Mouse (Mus musculus) midbrain, embryonic 11.5 days (tissue): ENCODE results near the gene Arhgap15. TPM values are rescaled to one million over a fixed set of nuclear protein-coding genes. Genes with fewer than 3 reads are reported as not detected.

ENCODE experiments used
- ATAC-seq: fragments of 200-750 bp; cut with Nextera tagmentation; 2 replicates; pipeline ENCODE4 v1.8.0; 2017; ENCODE audit warnings: moderate TSS enrichment, moderate library complexity; ENCODE audit not compliant: low FRiP score
- DNase-seq: peaks from one replicate; pipeline ENCODE4 v3.0.0; 2015; ENCODE audit warnings: low spot score; ENCODE audit errors: missing footprints
- H3K27ac ChIP-seq: fragments of 300-500 bp; sonication (generic); 2 replicates; pipeline ENCODE4 v1.5.1; 2014; ENCODE audit warnings: low read depth, low read length
- H3K27me3 ChIP-seq: fragments of 300-500 bp; sonication (generic); 2 replicates; pipeline ENCODE4 v1.6.1; 2014; ENCODE audit warnings: mild to moderate bottlenecking, low read length, moderate library complexity, mixed read lengths; ENCODE audit not compliant: control insufficient read depth, insufficient read depth
- H3K36me3 ChIP-seq: fragments of 300-500 bp; sonication (generic); 2 replicates; pipeline ENCODE4 v1.6.1; 2014; ENCODE audit warnings: mild to moderate bottlenecking, low read length, moderate library complexity, mixed read lengths; ENCODE audit not compliant: control insufficient read depth, insufficient read depth
- H3K4me1 ChIP-seq: fragments of 300-500 bp; sonication (generic); 2 replicates; pipeline ENCODE4 v1.6.1; 2014; ENCODE audit warnings: low read length; ENCODE audit not compliant: control insufficient read depth, insufficient read depth
- H3K4me2 ChIP-seq: fragments of 300-500 bp; sonication (generic); 2 replicates; pipeline ENCODE4 v1.6.1; 2014; ENCODE audit warnings: mild to moderate bottlenecking, moderate library complexity
- H3K4me3 ChIP-seq: fragments of 300-500 bp; sonication (generic); 2 replicates; pipeline ENCODE4 v1.5.1; 2014; ENCODE audit warnings: low read depth, low read length
- H3K9ac ChIP-seq: fragments of 300-500 bp; sonication (generic); 2 replicates; pipeline ENCODE4 v1.6.1; 2014; ENCODE audit warnings: low read length
- H3K9me3 ChIP-seq: fragments of 300-500 bp; sonication (generic); 2 replicates; pipeline ENCODE4 v1.6.1; 2016; ENCODE audit warnings: low read length; ENCODE audit not compliant: control insufficient read depth
- WGBS: fragments of 180-500 bp; shearing (Covaris S2); extraction: QIAGEN DNeasy Blood & Tissue Kit; methylation state at CpG from one replicate; pipeline ENCODE4 v1.1.7; 2014; 5-methylcytosine and 5-hydroxymethylcytosine counted together
- polyA plus RNA-seq: library from polyadenylated mRNA; unstranded; fragments of >200 nt; fragmentation: Nextera tagmentation; extraction: Ambion mirVana; gene quantifications from 2 replicates; pipeline ENCODE4 v1.2.1, GENCODE M21; 2014

Gene Arhgap15
- polyA plus RNA-seq, 1 experiment from 2014 or later = 0.52 TPM

GRCm38 (mm10) chr2:44274425-44274824 lies 525.8 kb downstream of the Arhgap15 start:
- no peak for DNase-seq
- no peaks in the 10 kb centered on the region for H3K27me3 ChIP-seq
- H3K4me2 ChIP-seq = no peak overlapping the region
- H3K4me3 ChIP-seq = no peak overlapping the region
- no peaks in the 10 kb centered on the region for H3K36me3 ChIP-seq
- H3K9me3 ChIP-seq = no peaks in the 10 kb centered on the region
- H3K27ac ChIP-seq = no peak overlapping the region
- H3K9ac ChIP-seq = no peak overlapping the region
- peaks cover 8% of the 10 kb centered on the region for H3K4me1 ChIP-seq
- no peak for ATAC-seq
- WGBS = 85% methylated on average over 3 of the region's 3 CpGs

- ATAC-seq = no peak
- Histone ChIP-seq H3K27me3 (no peaks in the 10 kb centered on the region), H3K9me3 (no peaks in the 10 kb centered on the region), H3K4me1 (no peaks in the 10 kb centered on the region), H3K27ac (no peak overlapping the region), H3K9ac (no peak overlapping the region), H3K36me3 (no peaks in the 10 kb centered on the region), H3K4me3 (no peak overlapping the region), H3K4me2 (no peak overlapping the region)
- DNase-seq = no peak
- 90% methylated on average over 4 of the region's 4 CpGs for WGBS
These were observed 537.6 kb downstream of the Arhgap15 start for GRCm38 (mm10) chr2:44286181-44286719.

- Histone ChIP-seq H3K27me3 (no peaks in the 10 kb centered on the region), H3K9ac (no peak overlapping the region), H3K4me1 (peaks cover 3% of the 10 kb centered on the region), H3K36me3 (no peaks in the 10 kb centered on the region), H3K4me3 (no peak overlapping the region), H3K4me2 (no peak overlapping the region), H3K9me3 (no peaks in the 10 kb centered on the region), H3K27ac (no peak overlapping the region)
- DNase-seq (no peak), ATAC-seq (no peak)
- 71% methylated on average over 3 of the region's 3 CpGs for WGBS
These were observed 550.5 kb downstream of the Arhgap15 start for GRCm38 (mm10) chr2:44299156-44299555.

GRCm38 (mm10) chr2:44299909-44300308 lies 551.3 kb downstream of the Arhgap15 start:
- 36% methylated on average over 5 of the region's 5 CpGs for WGBS
- no peak overlapping the region for H3K27ac ChIP-seq
- H3K9ac ChIP-seq = no peak overlapping the region
- no peak for DNase-seq
- no peak overlapping the region for H3K4me2 ChIP-seq
- peaks cover 8% of the 10 kb centered on the region for H3K4me1 ChIP-seq
- H3K27me3 ChIP-seq = no peaks in the 10 kb centered on the region
- no peaks in the 10 kb centered on the region for H3K36me3 ChIP-seq
- H3K9me3 ChIP-seq = no peaks in the 10 kb centered on the region
- ATAC-seq = no peak
- H3K4me3 ChIP-seq = no peak overlapping the region

- Histone ChIP-seq H3K4me3 (no peak overlapping the region), H3K36me3 (no peaks in the 10 kb centered on the region), H3K27me3 (no peaks in the 10 kb centered on the region), H3K9me3 (no peaks in the 10 kb centered on the region), H3K4me1 (peaks cover 10% of the 10 kb centered on the region), H3K27ac (no peak overlapping the region), H3K9ac (no peak overlapping the region), H3K4me2 (no peak overlapping the region)
- ATAC-seq = no peak
- DNase-seq = no peak
- WGBS = 80% methylated on average over 6 of the region's 6 CpGs
These were observed 551.8 kb downstream of the Arhgap15 start for GRCm38 (mm10) chr2:44300466-44300865.

- no peaks in the 10 kb centered on the region for H3K9me3 ChIP-seq
These were observed 555.8 kb downstream of the Arhgap15 start for GRCm38 (mm10) chr2:44304261-44304970.

GRCm38 (mm10) chr2:44304971-44305808 lies 556.6 kb downstream of the Arhgap15 start:
- Histone ChIP-seq H3K4me3 (no peak overlapping the region), H3K4me2 (no peak overlapping the region), H3K27ac (peak overlapping the region; percentile 22; the same call in 1 of the 2 replicates), H3K27me3 (no peaks in the 10 kb centered on the region), H3K9ac (no peak overlapping the region), H3K4me1 (peaks cover 7% of the 10 kb centered on the region; the same call in 1 of the 2 replicates), H3K36me3 (no peaks in the 10 kb centered on the region), H3K9me3 (no peaks in the 10 kb centered on the region)
- ATAC-seq = peak; percentile 54; the same call in 1 of the 2 replicates
- peak; percentile 91 for DNase-seq
- 68% methylated on average over 17 of the region's 17 CpGs for WGBS

More at GRCm38 (mm10) chr2:44304261-44304970, 555.8 kb downstream of the Arhgap15 start:
- no peaks in the 10 kb centered on the region for H3K36me3 ChIP-seq
- 52% methylated on average over 9 of the region's 9 CpGs for WGBS
- peaks cover 10% of the 10 kb centered on the region for H3K4me1 ChIP-seq
- no peak overlapping the region for H3K9ac ChIP-seq
- no peak for DNase-seq
- H3K4me2 ChIP-seq = no peak overlapping the region
- no peaks in the 10 kb centered on the region for H3K27me3 ChIP-seq
- H3K4me3 ChIP-seq = no peak overlapping the region
- ATAC-seq = peak; percentile 62; the same call in 1 of the 2 replicates
- H3K27ac ChIP-seq = no peak overlapping the region; the same call in 1 of the 2 replicates

- Histone ChIP-seq H3K9me3 (no peaks in the 10 kb centered on the region), H3K36me3 (no peaks in the 10 kb centered on the region), H3K4me3 (no peak overlapping the region), H3K27ac (no peak overlapping the region), H3K27me3 (no peaks in the 10 kb centered on the region), H3K9ac (no peak overlapping the region), H3K4me2 (no peak overlapping the region), H3K4me1 (peaks cover 11% of the 10 kb centered on the region)
- ATAC-seq = no peak
- 44% methylated on average over 2 of the region's 2 CpGs for WGBS
- DNase-seq = no peak
These were observed 557.5 kb downstream of the Arhgap15 start for GRCm38 (mm10) chr2:44306137-44306536.

- H3K9me3 ChIP-seq = no peaks in the 10 kb centered on the region
- H3K4me2 ChIP-seq = no peak overlapping the region
- peaks cover 14% of the 10 kb centered on the region for H3K4me1 ChIP-seq
- H3K9ac ChIP-seq = no peak overlapping the region
- WGBS = 86% methylated on average over 3 of the region's 3 CpGs
- H3K27ac ChIP-seq = no peak overlapping the region
- DNase-seq = no peak
- no peaks in the 10 kb centered on the region for H3K36me3 ChIP-seq
- no peak overlapping the region for H3K4me3 ChIP-seq
- ATAC-seq = no peak
- no peaks in the 10 kb centered on the region for H3K27me3 ChIP-seq
These were observed 560.5 kb downstream of the Arhgap15 start for GRCm38 (mm10) chr2:44309124-44309523.
